Mouse (Mus musculus) embryonic fibroblast, embryonic 13.5 days (primary cell): Measurements from ENCODE around the gene Polm.

Source experiments
- CTCF ChIP-seq: IDR thresholded peaks from 2 replicates; pipeline ENCODE4 v1.5.1; 2011; ENCODE audit warnings: mild to moderate bottlenecking, control low read depth, low read length, moderate library complexity, borderline replicate concordance; ENCODE audit not compliant: insufficient read depth
- POLR2A ChIP-seq: IDR thresholded peaks from 2 replicates; pipeline ENCODE4 v1.6.1; 2011; ENCODE audit warnings: low read depth, mild to moderate bottlenecking, control low read depth, low read length, moderate library complexity

DNA sequence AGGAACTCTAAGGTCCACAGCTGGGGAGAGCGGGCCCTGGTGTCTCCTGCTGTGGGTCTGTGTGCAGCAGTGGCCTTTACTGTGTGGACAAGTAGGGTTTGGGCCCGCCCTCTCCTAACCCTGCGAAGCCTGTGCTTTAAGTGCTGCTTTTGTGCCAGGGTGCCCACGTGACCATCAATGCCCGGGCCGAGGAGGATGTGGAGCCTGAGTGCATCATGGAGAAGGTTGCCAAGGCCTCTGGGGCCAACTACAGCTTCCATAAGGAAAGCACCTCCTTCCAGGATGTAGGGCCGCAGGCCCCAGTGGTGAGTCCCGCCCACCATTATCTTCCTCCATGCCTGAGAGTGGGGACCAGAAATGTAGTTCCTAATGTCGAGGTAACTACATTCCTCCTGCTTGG lies 42.5 kb downstream of the Polm start:
- TF ChIP-seq CTCF: no peak
- TF ChIP-seq POLR2A: no peak
